Mouse (Mus musculus) intestine, postnatal 0 days (tissue): ENCODE results near the gene Srgap1. TPM values are rescaled to one million over a fixed set of nuclear protein-coding genes. Genes with fewer than 3 reads are reported as not detected.

Experiments used
- ATAC-seq: fragments of 200-750 bp; cut with Nextera tagmentation; 2 replicates; pipeline ENCODE4 v1.8.0; 2017; ENCODE audit warnings: mild to moderate bottlenecking, moderate TSS enrichment, moderate library complexity
- H3K27ac ChIP-seq: fragments of 300-500 bp; sonication (generic); 2 replicates; pipeline ENCODE4 v1.5.1; 2014; ENCODE audit warnings: mild to moderate bottlenecking, low read depth, low read length, moderate library complexity
- H3K27me3 ChIP-seq: fragments of 300-500 bp; sonication (generic); replicated peaks from 2 replicates; pipeline ENCODE4 v1.6.1; 2014; ENCODE audit warnings: low read length, mixed read lengths; ENCODE audit not compliant: control insufficient read depth, insufficient read depth
- H3K36me3 ChIP-seq: fragments of 300-500 bp; sonication (generic); 2 replicates; pipeline ENCODE4 v1.6.1; 2014; ENCODE audit warnings: mild to moderate bottlenecking, moderate library complexity; ENCODE audit not compliant: control insufficient read depth, insufficient read depth
- H3K4me1 ChIP-seq: fragments of 300-500 bp; sonication (generic); replicated peaks from 2 replicates; pipeline ENCODE4 v1.6.1; 2014; ENCODE audit warnings: antibody characterized with exemption, low read length, mixed read lengths; ENCODE audit not compliant: control insufficient read depth, insufficient read depth
- H3K4me2 ChIP-seq: fragments of 300-500 bp; sonication (generic); replicated peaks from 2 replicates; pipeline ENCODE4 v1.6.1; 2014; ENCODE audit warnings: low read depth, mild to moderate bottlenecking, moderate library complexity
- H3K4me3 ChIP-seq: fragments of 300-500 bp; sonication (generic); 2 replicates; pipeline ENCODE4 v1.5.1; 2014; ENCODE audit warnings: low read depth, low read length
- H3K9ac ChIP-seq: fragments of 300-500 bp; sonication (generic); 2 replicates; pipeline ENCODE4 v1.6.1; 2014; ENCODE audit warnings: mild to moderate bottlenecking, low read depth, low read length
- H3K9me3 ChIP-seq: fragments of 300-500 bp; sonication (generic); 2 replicates; pipeline ENCODE4 v1.6.1; 2016; ENCODE audit warnings: mixed run types; ENCODE audit not compliant: control insufficient read depth
- CTCF ChIP-seq: sonication (generic); IDR thresholded peaks from 2 replicates; pipeline ENCODE4 v1.5.1; 2016; ENCODE audit warnings: low read depth, mild to moderate bottlenecking, control low read depth, antibody characterized with exemption, moderate library complexity
- WGBS: fragments of 180-500 bp; shearing (Covaris S2); extraction: QIAGEN DNeasy Blood & Tissue Kit; methylation state at CpG from one replicate; pipeline ENCODE4 v1.1.7; 2014; 5-methylcytosine and 5-hydroxymethylcytosine counted together
- polyA plus RNA-seq: library from polyadenylated mRNA; unstranded; fragments of >200 nt; fragmentation: Nextera tagmentation; extraction: Ambion mirVana; gene quantifications from 2 replicates; pipeline ENCODE4 v1.2.1, GENCODE M21; 2015

The Srgap1 gene
- polyA plus RNA-seq, 1 experiment from 2014 or later = 2.6 TPM

DNA sequence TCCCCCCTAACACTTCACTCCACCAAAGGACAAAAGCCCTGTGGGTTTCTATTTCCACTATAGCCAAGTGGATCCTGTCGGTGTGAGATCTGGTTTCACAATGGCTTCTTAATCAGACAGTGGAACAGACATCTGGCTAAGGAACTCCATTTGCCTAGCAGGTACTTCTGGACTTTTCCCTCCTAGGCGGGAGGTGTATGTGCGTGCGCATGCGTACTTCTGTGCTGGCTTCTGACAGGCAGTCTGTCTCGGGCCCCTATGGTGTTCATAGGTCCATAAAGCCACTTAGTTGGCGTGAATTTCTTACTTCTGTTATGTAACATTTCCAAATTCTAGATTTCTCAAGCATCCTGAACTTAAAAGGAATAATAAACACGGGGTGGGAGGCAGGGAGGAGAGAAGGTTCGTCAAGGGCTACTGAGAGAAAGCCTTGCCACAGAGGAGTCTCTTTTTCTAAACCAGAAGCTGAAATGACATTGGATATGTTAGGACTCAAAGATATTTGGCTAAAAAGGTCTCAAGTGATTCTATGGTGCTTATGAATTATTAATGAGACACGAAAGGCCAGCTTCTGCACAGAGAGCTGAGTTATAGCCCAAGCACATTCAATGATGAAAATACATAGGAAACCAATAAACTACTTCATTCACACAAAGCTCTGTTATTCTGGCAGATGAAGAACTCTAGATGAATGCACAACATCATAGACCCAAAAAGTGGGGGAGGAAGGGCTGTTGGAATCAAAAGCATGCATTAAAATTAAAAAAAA lies 187.1 kb downstream of the Srgap1 start:
- ATAC-seq = no peak
- Histone ChIP-seq H3K4me2 (no peak overlapping the region), H3K36me3 (no peaks in the 10 kb centered on the region), H3K9me3 (no peaks in the 10 kb centered on the region), H3K27ac (no peak overlapping the region), H3K4me1 (no peaks in the 10 kb centered on the region), H3K27me3 (no peaks in the 10 kb centered on the region), H3K9ac (no peak overlapping the region), H3K4me3 (no peak overlapping the region)
- WGBS = 82% methylated on average over 10 of the region's 10 CpGs
- TF ChIP-seq CTCF = no peak

DNA sequence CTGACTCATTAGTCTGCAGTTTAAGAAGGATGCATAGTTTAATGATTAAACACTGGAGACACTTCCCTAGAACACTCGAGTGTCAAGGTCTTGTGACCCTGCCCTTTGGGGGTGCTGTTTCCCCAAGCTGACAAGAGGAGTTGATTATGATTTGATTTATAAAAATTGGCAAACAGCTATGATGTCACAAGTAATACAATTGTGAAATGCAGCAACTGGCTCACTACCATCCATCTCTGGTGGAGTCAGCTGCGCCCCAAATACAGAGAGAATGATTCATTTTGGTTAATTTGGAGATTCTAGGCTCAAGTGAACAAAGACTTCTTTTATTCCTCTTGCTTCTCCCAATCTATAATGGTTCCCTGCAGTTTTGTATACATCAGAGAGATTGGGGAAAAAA lies 188.2 kb downstream of the Srgap1 start:
- H3K36me3 ChIP-seq = no peaks in the 10 kb centered on the region
- ATAC-seq = no peak
- WGBS = 54% methylated on average over 2 of the region's 2 CpGs
- no peaks in the 10 kb centered on the region for H3K4me1 ChIP-seq
- H3K9me3 ChIP-seq = no peaks in the 10 kb centered on the region
- H3K4me2 ChIP-seq = no peak overlapping the region
- no peak for TF ChIP-seq CTCF
- no peak overlapping the region for H3K9ac ChIP-seq
- no peak overlapping the region for H3K4me3 ChIP-seq
- H3K27ac ChIP-seq = no peak overlapping the region
- H3K27me3 ChIP-seq = no peaks in the 10 kb centered on the region

GRCm38 (mm10) chr10:121858086-121858485 lies 189.0 kb downstream of the Srgap1 start:
- no peak overlapping the region for H3K4me3 ChIP-seq
- no peak overlapping the region for H3K4me2 ChIP-seq
- H3K27ac ChIP-seq = no peak overlapping the region
- TF ChIP-seq CTCF = no peak
- no peaks in the 10 kb centered on the region for H3K27me3 ChIP-seq
- H3K9me3 ChIP-seq = no peaks in the 10 kb centered on the region
- H3K4me1 ChIP-seq = no peaks in the 10 kb centered on the region
- H3K36me3 ChIP-seq = no peaks in the 10 kb centered on the region
- ATAC-seq = no peak
- WGBS = 58% methylated on average over 1 of the region's 1 CpGs
- H3K9ac ChIP-seq = no peak overlapping the region

- 81% methylated on average over 7 of the region's 7 CpGs for WGBS
Observed at GRCm38 (mm10) chr10:121855863-121856446, 191.2 kb downstream of the Srgap1 start.

DNA sequence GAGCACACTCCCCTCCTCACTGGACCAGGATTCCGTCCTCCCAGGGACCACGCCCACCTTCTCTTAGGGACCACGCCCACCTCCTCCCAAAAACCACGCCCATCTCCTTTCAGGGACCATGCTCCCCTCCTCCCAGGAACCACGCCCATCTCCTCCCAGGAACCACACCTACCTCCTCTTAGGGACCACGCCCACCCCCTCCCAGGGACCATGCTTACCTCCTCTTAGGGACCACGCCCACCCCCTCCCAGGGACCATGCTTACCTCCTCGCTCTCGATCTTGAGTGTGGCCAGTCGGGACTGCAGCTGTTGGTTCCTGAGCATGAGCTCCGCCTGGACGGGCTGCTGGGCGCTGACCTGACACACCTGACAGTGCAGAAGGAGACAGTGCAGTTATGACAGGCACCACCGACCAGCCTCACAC lies 193.7 kb downstream of the Srgap1 start:
- no peak for ATAC-seq

More at GRCm38 (mm10) chr10:121855863-121856446, 191.2 kb downstream of the Srgap1 start:
- no peak overlapping the region for H3K27ac ChIP-seq
- no peaks in the 10 kb centered on the region for H3K9me3 ChIP-seq
- no peak overlapping the region for H3K4me3 ChIP-seq
- no peak overlapping the region for H3K4me2 ChIP-seq
- H3K9ac ChIP-seq = no peak overlapping the region
- TF ChIP-seq CTCF = peak; percentile 51
- no peaks in the 10 kb centered on the region for H3K36me3 ChIP-seq
- ATAC-seq = no peak
- H3K4me1 ChIP-seq = no peaks in the 10 kb centered on the region
- no peaks in the 10 kb centered on the region for H3K27me3 ChIP-seq

GRCm38 (mm10) chr10:121849496-121849895 lies 197.6 kb downstream of the Srgap1 start:
- no peak for ATAC-seq
- H3K27ac ChIP-seq = no peak overlapping the region
- H3K27me3 ChIP-seq = no peaks in the 10 kb centered on the region
- H3K9ac ChIP-seq = no peak overlapping the region
- no peaks in the 10 kb centered on the region for H3K36me3 ChIP-seq
- no peak overlapping the region for H3K4me2 ChIP-seq
- no peaks in the 10 kb centered on the region for H3K9me3 ChIP-seq
- H3K4me3 ChIP-seq = no peak overlapping the region
- no peaks in the 10 kb centered on the region for H3K4me1 ChIP-seq
- no peak for TF ChIP-seq CTCF
- WGBS = 55% methylated on average over 2 of the region's 2 CpGs

More for the DNA sequence above, 193.7 kb downstream of the Srgap1 start:
- Histone ChIP-seq H3K36me3 (no peaks in the 10 kb centered on the region), H3K27me3 (no peaks in the 10 kb centered on the region), H3K9me3 (no peaks in the 10 kb centered on the region), H3K4me1 (no peaks in the 10 kb centered on the region), H3K4me2 (no peak overlapping the region), H3K27ac (no peak overlapping the region), H3K4me3 (no peak overlapping the region), H3K9ac (no peak overlapping the region)
- TF ChIP-seq CTCF = no peak
- WGBS = 53% methylated on average over 14 of the region's 14 CpGs
